Mouse (Mus musculus): Measurements from ENCODE around the gene Zic5. TPM values are rescaled to one million over a fixed set of nuclear protein-coding genes. Genes with fewer than 3 reads are reported as not detected.

Gene Zic5
- total and polyA plus RNA-seq, 2 experiments from 2014 or later = 31.0 to 51.3 TPM

DNA sequence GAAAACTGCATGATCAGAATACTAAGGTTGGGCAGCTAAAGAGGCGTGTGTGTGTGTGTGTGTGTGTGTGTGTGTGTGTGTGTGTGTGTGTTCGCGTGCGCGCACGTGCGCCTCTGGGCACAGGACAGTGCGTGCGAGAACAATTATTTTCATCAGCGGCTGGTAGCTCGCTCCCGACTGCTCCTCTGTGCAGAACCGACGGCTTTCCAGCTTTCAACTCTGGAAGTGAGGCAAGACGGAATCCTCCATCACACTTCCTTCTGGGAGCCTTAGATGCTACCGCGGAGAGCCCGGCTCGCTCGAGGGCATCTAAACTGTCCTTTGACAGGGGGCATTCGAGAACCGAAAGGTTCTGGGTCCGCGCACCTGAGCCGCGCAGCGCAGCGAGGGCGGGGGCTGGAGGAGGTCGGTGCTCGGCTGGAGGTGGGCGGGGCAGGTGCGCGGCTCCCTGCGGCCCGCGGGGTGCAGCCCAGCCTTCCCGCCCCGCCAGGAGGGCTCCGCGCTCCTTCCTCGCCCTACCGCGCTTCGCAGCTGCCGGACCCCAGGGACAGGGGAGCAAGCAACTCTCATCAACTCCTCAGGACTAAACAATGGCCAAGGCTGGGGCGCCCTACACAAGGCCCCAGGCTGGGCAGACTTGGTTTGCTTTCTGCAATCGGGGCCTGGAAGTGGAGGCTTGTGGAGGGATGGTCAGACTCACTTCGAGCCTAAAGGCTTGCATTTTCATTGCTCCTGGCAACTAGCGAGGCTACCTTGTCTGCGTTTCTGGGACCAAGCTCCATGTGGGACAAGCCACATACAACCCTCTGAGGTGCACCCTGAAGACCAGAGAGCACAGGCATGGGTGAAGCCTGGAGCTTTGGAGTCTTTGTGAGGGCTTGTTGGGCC is 25.2 kb upstream of the Zic5 start, which contains the start of gene Gm10837:
Gene Gm10837, plus strand, starts transcription at position 146 of the 888 bp plus-strand sequence.
- peaks cover 13% of the 10 kb centered on the region; the same call in 1 of the 2 replicates for H3K27me3 ChIP-seq (ENCODE audit: insufficient read depth, low read length)
- H3K27ac ChIP-seq = peak within 1 kb of the TSS; percentile 91
- DNase-seq (ENCODE audit: low spot score) = peak; percentile 57
- H3K36me3 ChIP-seq (ENCODE audit: insufficient read depth, low read length) = no peaks in the 10 kb centered on the region
- 2% methylated on average over 51 of the region's 51 CpGs for WGBS
- no peaks in the 10 kb centered on the region for H3K4me1 ChIP-seq (ENCODE audit: insufficient read depth, low read length)
- peak within 1 kb of the TSS; percentile 58 for H3K9ac ChIP-seq (replicated peaks; ENCODE audit: low read length)
- peak within 1 kb of the TSS; percentile 37 for H3K4me3 ChIP-seq (ENCODE audit: low read length)
- ATAC-seq = peak; percentile 85
- peak within 1 kb of the TSS; percentile 61 for H3K4me2 ChIP-seq (ENCODE audit: low read depth, low read length)
- peaks cover 2% of the 10 kb centered on the region; the same call in 1 of the 2 replicates for H3K9me3 ChIP-seq (ENCODE audit: low read length)
- no peak for TF ChIP-seq CTCF (IDR thresholded peaks at IDR 0.05; ENCODE audit: low read depth)

DNA sequence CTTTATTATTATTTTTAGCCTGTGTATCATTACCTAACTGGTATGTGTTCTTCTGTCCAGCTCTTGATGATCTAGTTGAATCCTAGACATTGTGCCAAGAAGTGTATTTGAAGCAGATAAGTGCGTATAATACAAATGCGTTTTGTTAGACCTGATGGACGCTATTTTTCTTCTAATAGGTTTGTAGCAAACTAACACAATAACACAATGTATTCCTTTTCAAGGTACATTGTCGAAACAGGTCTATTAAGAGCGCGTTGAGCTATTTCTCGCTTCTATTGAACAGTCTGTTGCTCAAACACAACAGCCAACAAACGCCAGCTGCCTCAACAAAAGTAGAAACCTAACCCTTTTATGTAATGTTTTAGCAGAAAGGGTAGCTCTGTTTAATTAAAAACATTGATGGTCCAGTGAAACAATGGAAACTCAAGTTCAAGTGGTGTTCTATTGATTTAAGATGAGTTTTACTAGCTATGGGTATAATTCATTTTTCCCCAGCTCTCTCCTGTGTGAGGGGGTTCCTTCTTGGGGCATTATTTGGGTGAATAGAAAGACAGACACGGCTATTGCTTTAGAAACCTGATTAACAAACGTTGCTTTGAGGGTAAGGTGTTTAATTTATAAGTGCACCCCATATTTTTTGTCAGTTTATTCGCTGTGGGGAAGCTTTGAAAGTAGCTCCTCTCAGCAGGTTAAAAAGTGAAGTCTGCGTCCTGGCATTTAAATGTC is 24.4 kb upstream of the Zic5 start:
- DNase-seq (ENCODE audit: low spot score) (peak; percentile 46), ATAC-seq (no peak)
- H3K9ac ChIP-seq (replicated peaks; ENCODE audit: low read length) = peak overlapping the region; percentile 58

DNA sequence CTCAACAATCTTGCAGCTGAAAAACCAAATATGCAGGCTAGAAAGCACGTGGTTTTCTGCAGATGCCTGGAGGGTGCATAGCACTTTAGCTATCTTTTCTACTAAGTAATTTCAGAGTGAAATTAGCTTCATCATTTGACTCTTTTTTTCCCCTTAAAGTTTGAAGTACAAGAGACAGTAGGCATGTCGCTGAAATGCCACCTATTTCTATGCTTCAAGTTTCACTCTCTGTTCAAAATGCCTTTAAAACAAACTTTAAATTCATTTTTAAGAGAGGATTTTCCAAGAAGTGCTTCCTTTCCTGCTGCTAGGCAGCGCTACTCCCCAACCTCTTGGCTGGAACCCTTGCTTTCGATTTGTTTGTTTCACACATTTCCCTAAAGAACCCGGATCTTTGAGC is 23.6 kb upstream of the Zic5 start:
- no peak for TF ChIP-seq CTCF (IDR thresholded peaks at IDR 0.05; ENCODE audit: low read depth)
- 2% methylated on average over 5 of the region's 5 CpGs for WGBS
- H3K4me1 ChIP-seq (ENCODE audit: insufficient read depth, low read length) = no peaks in the 10 kb centered on the region
- H3K4me2 ChIP-seq (ENCODE audit: low read depth, low read length) = peak overlapping the region; percentile 61
- peak overlapping the region; percentile 58 for H3K9ac ChIP-seq (replicated peaks; ENCODE audit: low read length)
- no peaks in the 10 kb centered on the region for H3K9me3 ChIP-seq (ENCODE audit: low read length)
- peak overlapping the region; percentile 91 for H3K27ac ChIP-seq
- ATAC-seq (no peak), DNase-seq (ENCODE audit: low spot score) (peak; percentile 58)
- no peaks in the 10 kb centered on the region for H3K36me3 ChIP-seq (ENCODE audit: insufficient read depth, low read length)
- H3K4me3 ChIP-seq (ENCODE audit: low read length) = peak overlapping the region; percentile 37; the same call in 1 of the 2 replicates
- H3K27me3 ChIP-seq (ENCODE audit: insufficient read depth, low read length) = peaks cover 13% of the 10 kb centered on the region; the same call in 1 of the 2 replicates

More for the DNA sequence above, 24.4 kb upstream of the Zic5 start:
- H3K4me3 ChIP-seq (ENCODE audit: low read length) = peak overlapping the region; percentile 37
- H3K4me1 ChIP-seq (ENCODE audit: insufficient read depth, low read length) = no peaks in the 10 kb centered on the region
- peaks cover 13% of the 10 kb centered on the region; the same call in 1 of the 2 replicates for H3K27me3 ChIP-seq (ENCODE audit: insufficient read depth, low read length)
- H3K27ac ChIP-seq = peak overlapping the region; percentile 91
- peak overlapping the region; percentile 61 for H3K4me2 ChIP-seq (ENCODE audit: low read depth, low read length)
- peaks cover 2% of the 10 kb centered on the region; the same call in 1 of the 2 replicates for H3K9me3 ChIP-seq (ENCODE audit: low read length)
- H3K36me3 ChIP-seq (ENCODE audit: insufficient read depth, low read length) = no peaks in the 10 kb centered on the region
- 4% methylated on average over 12 of the region's 12 CpGs for WGBS
- TF ChIP-seq CTCF (IDR thresholded peaks at IDR 0.05; ENCODE audit: low read depth) = no peak

DNA sequence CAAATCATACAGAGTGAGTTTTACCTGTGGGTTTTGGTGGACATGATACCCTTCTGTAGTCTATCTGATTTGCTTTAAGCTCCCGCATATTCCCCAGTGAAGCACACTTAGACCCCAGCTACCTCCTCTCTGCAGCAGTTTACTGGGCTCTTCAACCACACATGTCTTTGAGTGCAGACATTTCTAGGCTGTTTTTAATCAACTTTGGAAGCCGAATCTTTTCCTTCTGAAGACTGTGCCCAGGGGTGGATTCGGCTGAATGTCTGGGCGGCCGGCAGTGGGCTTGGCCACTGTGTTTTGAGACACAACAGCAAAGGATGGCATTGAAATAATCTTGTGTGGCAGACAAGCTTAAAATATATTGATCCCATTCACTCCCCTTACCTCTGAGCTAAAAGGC is 21.9 kb upstream of the Zic5 start:
- H3K36me3 ChIP-seq (ENCODE audit: insufficient read depth, low read length) = no peaks in the 10 kb centered on the region
- peak overlapping the region; percentile 51 for H3K9ac ChIP-seq (replicated peaks; ENCODE audit: low read length)
- peak overlapping the region; percentile 68 for H3K4me2 ChIP-seq (ENCODE audit: low read depth, low read length)
- 16% methylated on average over 5 of the region's 5 CpGs for WGBS
- peak overlapping the region; percentile 69 for H3K27ac ChIP-seq
- TF ChIP-seq CTCF (IDR thresholded peaks at IDR 0.05; ENCODE audit: low read depth) = no peak
- H3K4me3 ChIP-seq (ENCODE audit: low read length) = peak overlapping the region; percentile 21
- ATAC-seq (no peak), DNase-seq (ENCODE audit: low spot score) (peak; percentile 23)
- no peaks in the 10 kb centered on the region for H3K4me1 ChIP-seq (ENCODE audit: insufficient read depth, low read length)
- peaks cover 13% of the 10 kb centered on the region; the same call in 1 of the 2 replicates for H3K27me3 ChIP-seq (ENCODE audit: insufficient read depth, low read length)
- H3K9me3 ChIP-seq (ENCODE audit: low read length) = no peaks in the 10 kb centered on the region

DNA sequence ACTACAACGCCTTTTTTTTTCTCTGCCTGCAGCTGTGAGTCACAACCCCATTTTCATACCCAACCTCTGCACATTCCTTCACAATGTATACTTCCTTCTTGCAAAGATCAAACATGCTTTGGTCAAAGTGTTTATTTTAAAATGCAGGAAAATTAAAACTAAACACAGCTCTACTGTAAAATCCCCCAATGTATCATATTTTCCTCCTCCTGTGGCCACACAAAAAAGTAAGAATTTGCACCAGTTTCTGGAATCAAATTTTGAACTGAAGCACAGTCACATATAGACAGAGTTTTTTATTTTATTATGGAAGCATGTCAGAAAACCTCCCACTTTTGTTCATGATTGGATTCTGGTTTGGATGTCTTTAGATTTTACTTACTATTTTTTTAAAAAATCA is 21.1 kb upstream of the Zic5 start:
- no peak for ATAC-seq
- H3K9ac ChIP-seq (replicated peaks; ENCODE audit: low read length) = peak overlapping the region; percentile 89

DNA sequence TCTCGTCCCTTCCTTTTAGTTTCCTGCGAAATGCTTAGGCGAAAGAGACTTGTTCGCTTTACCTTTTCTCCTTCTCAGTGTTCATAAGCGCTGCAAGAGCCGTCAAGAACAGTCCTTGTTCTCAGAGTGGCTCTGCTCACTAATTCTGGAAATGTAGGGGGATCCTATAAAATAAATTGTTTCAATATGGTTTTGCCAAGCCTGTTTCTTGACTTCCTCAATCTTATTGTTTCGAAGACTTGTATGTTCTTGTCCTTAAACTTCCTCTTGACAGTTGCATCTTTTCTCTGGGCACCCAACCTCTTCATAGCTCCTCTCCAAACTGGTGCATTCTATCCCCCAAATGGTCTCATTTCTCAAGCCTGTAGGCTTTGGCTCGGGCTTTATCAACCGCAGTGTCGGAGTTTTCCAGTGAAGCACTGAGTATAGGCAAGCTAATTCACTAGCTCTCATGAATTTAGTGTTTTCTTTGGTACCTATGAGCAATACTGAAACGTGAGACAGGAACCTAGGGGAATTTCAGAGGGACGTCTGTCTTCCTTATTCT is 20.2 kb upstream of the Zic5 start:
- H3K27ac ChIP-seq = peak overlapping the region; percentile 89
- H3K9me3 ChIP-seq (ENCODE audit: low read length) = no peaks in the 10 kb centered on the region
- H3K9ac ChIP-seq (replicated peaks; ENCODE audit: low read length) = peak overlapping the region; percentile 89
- H3K4me2 ChIP-seq (ENCODE audit: low read depth, low read length) = peak overlapping the region; percentile 68
- 0 out of 2 replicates have a peak, but pooled peaks cover 3% of the 10 kb centered on the region for H3K27me3 ChIP-seq (ENCODE audit: insufficient read depth, low read length)
- peak overlapping the region; percentile 60 for H3K4me3 ChIP-seq (ENCODE audit: low read length)
- H3K36me3 ChIP-seq (ENCODE audit: insufficient read depth, low read length) = no peaks in the 10 kb centered on the region
- WGBS = 8% methylated on average over 12 of the region's 12 CpGs
- no peaks in the 10 kb centered on the region for H3K4me1 ChIP-seq (ENCODE audit: insufficient read depth, low read length)
- ATAC-seq (no peak), DNase-seq (ENCODE audit: low spot score) (peak; percentile 40)
- TF ChIP-seq CTCF (IDR thresholded peaks at IDR 0.05; ENCODE audit: low read depth) = no peak

More for the DNA sequence above, 21.1 kb upstream of the Zic5 start:
- H3K4me2 ChIP-seq (ENCODE audit: low read depth, low read length) = peak overlapping the region; percentile 68
- H3K9me3 ChIP-seq (ENCODE audit: low read length) = no peaks in the 10 kb centered on the region
- no peak overlapping the region for H3K4me3 ChIP-seq (ENCODE audit: low read length)
- no peaks in the 10 kb centered on the region for H3K4me1 ChIP-seq (ENCODE audit: insufficient read depth, low read length)
- H3K27me3 ChIP-seq (ENCODE audit: insufficient read depth, low read length) = peaks cover 11% of the 10 kb centered on the region; the same call in 1 of the 2 replicates
- H3K36me3 ChIP-seq (ENCODE audit: insufficient read depth, low read length) = no peaks in the 10 kb centered on the region
- TF ChIP-seq CTCF (IDR thresholded peaks at IDR 0.05; ENCODE audit: low read depth) = no peak
- peak overlapping the region; percentile 42; the same call in 1 of the 2 replicates for H3K27ac ChIP-seq
- DNase-seq (ENCODE audit: low spot score) = no peak
- 11% methylated on average over 1 of the region's 1 CpGs for WGBS

All from hindbrain, postnatal 0 days (tissue).